ENCODE assay signal across 8 mouse cellular contexts in genomic region chr11:3774463-3775262, GRCm38 (mm10).
DNase-seq lines count a peak whose midpoint lies in the region; ATAC-seq and TF ChIP-seq lines count a peak whose summit lies in the region.

No protein-coding gene starts in this region.

- no peak for ATAC-seq in limb, embryonic 15.5 days (ENCODE audit: insufficient number of reproducible peaks, low FRiP score, low TSS enrichment, low read depth)
- ATAC-seq in neural tube, embryonic 11.5 days (ENCODE audit: insufficient read depth, low FRiP score, low TSS enrichment): peak; percentile 58
- ATAC-seq in erythroblast, adult 5-6 weeks (replicated peaks; ENCODE audit: low FRiP score, poor library complexity, severe bottlenecking): no peak

- peak overlapping the region; percentile 45 for H3K4me2 ChIP-seq in limb, embryonic 15.5 days
- peak overlapping the region; percentile 62 for H3K4me2 ChIP-seq in neural tube, embryonic 11.5 days (ENCODE audit: low read depth)

- H3K9ac ChIP-seq in limb, embryonic 15.5 days: no peak overlapping the region
- H3K9ac ChIP-seq in neural tube, embryonic 11.5 days (ENCODE audit: low read length): peak overlapping the region; percentile 73

- WGBS in limb, embryonic 15.5 days: under 1% methylated on average over 55 of the region's 56 CpGs
- 2% methylated on average over 49 of the region's 56 CpGs for WGBS in neural tube, embryonic 11.5 days

- no peak overlapping the region; the same call in 1 of the 2 replicates for H3K4me3 ChIP-seq in gastrocnemius, adult 2 months
- no peak overlapping the region for H3K4me3 ChIP-seq in C2C12 (ENCODE audit: insufficient read depth, poor library complexity, severe bottlenecking)
- H3K4me3 ChIP-seq in limb, embryonic 15.5 days: peak overlapping the region; percentile 31
- peak overlapping the region; percentile 43 for H3K4me3 ChIP-seq in neural tube, embryonic 11.5 days (ENCODE audit: low read depth, low read length)

- H3K4me1 ChIP-seq in limb, embryonic 15.5 days: peaks cover 10% of the 10 kb centered on the region
- peaks cover 4% of the 10 kb centered on the region; the same call in 1 of the 2 replicates for H3K4me1 ChIP-seq in neural tube, embryonic 11.5 days (ENCODE audit: control insufficient read depth, insufficient read depth, low read length)

- intact Hi-C loops in gastrocnemius, adult 2 months (cut with DNase I): no loop called here
- intact Hi-C loops in heart, postnatal 10 days (cut with DNase I): no loop called here

- H3K79me2 ChIP-seq in C2C12 (ENCODE audit: control insufficient read depth, insufficient read depth): no peaks in the 10 kb centered on the region

- H3K79me3 ChIP-seq in C2C12 (ENCODE audit: low read depth): no peaks in the 10 kb centered on the region

- no peak overlapping the region for H3K27ac ChIP-seq in gastrocnemius, adult 2 months
- no peak overlapping the region for H3K27ac ChIP-seq in limb, embryonic 15.5 days
- peak overlapping the region; percentile 20; the same call in 1 of the 2 replicates for H3K27ac ChIP-seq in neural tube, embryonic 11.5 days (ENCODE audit: low read depth, low read length)

- no peaks in the 10 kb centered on the region for H3K36me3 ChIP-seq in C2C12 (ENCODE audit: control insufficient read depth, insufficient read depth)
- no peaks in the 10 kb centered on the region for H3K36me3 ChIP-seq in limb, embryonic 15.5 days
- no peaks in the 10 kb centered on the region for H3K36me3 ChIP-seq in neural tube, embryonic 11.5 days (ENCODE audit: control insufficient read depth, insufficient read depth, low read length)

- no peak for TF ChIP-seq CTCF in gastrocnemius, adult 2 months (IDR thresholded peaks at IDR 0.05)
- TF ChIP-seq CTCF in C2C12 (IDR thresholded peaks at IDR 0.05; ENCODE audit: control insufficient read depth, insufficient read depth, insufficient read length): no peak

- H3ac ChIP-seq in C2C12 (ENCODE audit: control insufficient read depth, insufficient read length, low read depth): peak overlapping the region; percentile 6

- peaks cover 36% of the 10 kb centered on the region for H3K27me3 ChIP-seq in C2C12 (ENCODE audit: control insufficient read depth, insufficient read depth, insufficient read length)
- peaks cover 56% of the 10 kb centered on the region for H3K27me3 ChIP-seq in limb, embryonic 15.5 days
- H3K27me3 ChIP-seq in neural tube, embryonic 11.5 days (ENCODE audit: control insufficient read depth, insufficient read depth, low read length): peaks cover 19% of the 10 kb centered on the region

- peak; percentile 45 for DNase-seq in gastrocnemius, adult 2 months
- DNase-seq in gastrocnemius, adult 8-10 months (ENCODE audit: low spot score in 2 of 2): no peak
- DNase-seq in cerebellum, postnatal 14 days: peak; percentile 61 to 62
- peak; percentile 14 to 26 for DNase-seq in heart, postnatal 10 days
- peak; percentile 58 for DNase-seq in neural tube, embryonic 11.5 days (ENCODE audit: low spot score)

- no peaks in the 10 kb centered on the region for H3K9me3 ChIP-seq in limb, embryonic 15.5 days
- no peaks in the 10 kb centered on the region for H3K9me3 ChIP-seq in neural tube, embryonic 11.5 days (ENCODE audit: control insufficient read depth, low read length)

TF ChIP-seq in C2C12, 6 proteins besides CTCF, POLR2A, EP300 and RAD21:
- TF ChIP-seq FOSL1 (IDR thresholded peaks at IDR 0.05; ENCODE audit: insufficient read depth, low read length, poor library complexity, severe bottlenecking): no peak
- no peak for TF ChIP-seq CEBPB (IDR thresholded peaks at IDR 0.05; ENCODE audit: low read depth)
- no peak for TF ChIP-seq MAX (IDR thresholded peaks at IDR 0.05)
- no peak for TF ChIP-seq MYOD1 (IDR thresholded peaks at IDR 0.05; ENCODE audit: control insufficient read depth, insufficient read length, low read depth)
- no peak for TF ChIP-seq MYOG (IDR thresholded peaks at IDR 0.05; ENCODE audit: control insufficient read depth, extremely low read depth, insufficient read length)
- TF ChIP-seq USF1 (IDR thresholded peaks at IDR 0.05; ENCODE audit: low read depth): no peak

Comparison
In these comparisons a context has a peak if more than half of its experiments do, and no peak if none do; other contexts are left out.
1. DNase-seq: peak in gastrocnemius, adult 2 months (single experiment), cerebellum, postnatal 14 days (2 of 2), heart, postnatal 10 days (2 of 2) and neural tube, embryonic 11.5 days (single experiment); none in gastrocnemius, adult 8-10 months (0 of 2).
2. H3K4me3 ChIP-seq: peak in limb, embryonic 15.5 days (single experiment) and neural tube, embryonic 11.5 days (single experiment); none in gastrocnemius, adult 2 months (single experiment) and C2C12 (single experiment).